Mouse (Mus musculus) heart, adult 11 months (tissue): ENCODE results near the gene Grid1.
A peak's percentile ranks its signal among the peaks of the same experiment; 100 is the strongest.

ENCODE experiments used
- DNase-seq: peaks from one replicate; pipeline ENCODE4 v3.0.0; 2022

Grid1 gene

GRCm38 (mm10) chr14:35231384-35231783 lies 411.5 kb downstream of the Grid1 start:
- peak; percentile 37 for DNase-seq

DNA sequence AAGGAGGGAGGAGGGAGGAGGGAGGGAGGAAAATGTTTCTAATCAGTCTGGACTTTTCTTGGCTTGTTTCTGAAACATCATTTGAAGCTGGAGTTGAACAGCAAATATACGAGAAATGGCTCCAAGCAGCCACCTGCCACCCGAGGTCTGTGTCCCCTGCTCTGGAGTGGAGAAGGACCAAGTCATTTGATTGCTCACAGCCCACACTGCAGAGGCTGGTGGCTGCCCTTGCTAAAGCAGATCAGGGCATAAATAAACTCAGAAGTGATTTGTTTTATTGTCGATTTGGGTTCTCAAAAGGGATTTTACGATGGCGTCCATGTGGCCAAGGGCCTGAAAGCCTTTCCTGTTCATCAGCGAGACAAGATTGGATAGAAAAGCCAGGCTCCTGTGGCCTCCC lies 423.0 kb downstream of the Grid1 start:
- DNase-seq: no peak

DNA sequence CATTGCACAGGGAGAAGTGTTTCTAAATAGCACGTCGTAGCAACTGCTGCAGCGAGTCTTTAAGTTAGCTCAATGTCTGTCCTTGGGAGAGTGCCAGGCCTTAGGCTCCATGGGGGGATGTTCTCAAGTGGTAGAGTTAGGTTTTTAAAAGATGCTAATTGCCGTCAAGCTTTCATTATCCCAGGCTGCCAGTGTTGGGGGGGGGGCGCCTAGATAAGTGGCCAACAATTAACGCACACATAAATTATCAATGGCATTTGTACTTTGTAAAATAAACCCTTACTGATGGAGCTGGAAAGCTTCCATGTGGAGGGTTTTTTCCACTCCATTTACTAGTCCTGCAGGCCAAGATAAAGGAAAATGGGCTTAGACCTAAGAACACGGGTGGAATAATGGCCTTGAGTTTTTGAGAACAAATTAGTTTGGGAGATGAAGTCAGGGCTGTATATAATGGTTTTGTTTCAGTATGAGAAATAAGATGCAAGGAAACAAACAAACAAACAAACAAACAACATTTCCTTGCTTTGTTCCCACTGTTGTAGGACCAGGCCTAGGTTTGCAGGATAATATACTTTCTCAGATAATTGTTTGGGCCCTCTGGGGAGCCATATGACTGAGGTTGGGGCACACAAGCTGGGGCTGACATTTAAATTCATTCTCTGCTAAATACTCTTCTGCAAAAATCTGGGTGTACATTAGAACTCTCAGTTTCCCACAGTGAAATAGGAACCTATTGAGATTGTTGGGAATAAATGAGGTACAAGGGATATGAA lies 425.1 kb downstream of the Grid1 start:
- no peak for DNase-seq

DNA sequence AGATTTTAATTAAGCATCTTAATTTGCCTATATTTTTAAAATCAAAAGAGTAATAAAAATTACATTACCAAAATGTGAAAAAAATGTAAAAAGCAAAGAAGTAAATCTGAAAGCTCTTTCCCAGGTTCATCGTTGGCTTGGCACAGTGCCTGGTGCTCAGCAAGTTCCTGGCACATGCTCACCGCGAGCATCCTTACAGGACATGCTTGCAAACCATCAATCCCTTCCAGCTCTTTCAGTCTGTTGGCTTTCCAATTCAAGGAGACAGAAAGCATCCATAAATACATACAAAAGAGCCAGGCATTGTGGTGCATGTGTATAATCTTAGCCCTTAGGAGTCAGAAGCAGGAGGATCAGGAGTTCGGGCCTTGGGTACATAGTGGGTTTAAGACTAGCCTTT lies 430.5 kb downstream of the Grid1 start:
- DNase-seq: no peak

DNA sequence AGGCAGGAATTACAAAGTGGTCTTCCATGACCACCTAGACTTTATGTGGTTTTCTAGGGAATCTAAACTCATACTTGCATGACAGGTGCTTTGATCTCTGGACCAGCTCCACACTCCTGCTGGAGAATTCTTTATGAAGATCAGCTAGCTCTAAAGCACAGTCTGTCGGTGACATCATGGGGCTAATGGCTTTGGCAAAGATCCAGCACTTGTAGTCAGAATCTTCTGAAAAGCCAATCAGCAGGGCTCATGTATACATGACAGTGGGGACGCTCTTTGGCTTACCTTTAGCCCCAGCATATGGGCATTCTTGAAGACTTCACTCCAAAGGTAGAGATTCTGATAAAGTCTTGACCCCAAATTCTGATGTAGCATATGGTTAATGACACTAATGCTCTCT lies 434.6 kb downstream of the Grid1 start:
- no peak for DNase-seq

- no peak for DNase-seq
Observed at GRCm38 (mm10) chr14:35270260-35270659, 450.4 kb downstream of the Grid1 start.

DNA sequence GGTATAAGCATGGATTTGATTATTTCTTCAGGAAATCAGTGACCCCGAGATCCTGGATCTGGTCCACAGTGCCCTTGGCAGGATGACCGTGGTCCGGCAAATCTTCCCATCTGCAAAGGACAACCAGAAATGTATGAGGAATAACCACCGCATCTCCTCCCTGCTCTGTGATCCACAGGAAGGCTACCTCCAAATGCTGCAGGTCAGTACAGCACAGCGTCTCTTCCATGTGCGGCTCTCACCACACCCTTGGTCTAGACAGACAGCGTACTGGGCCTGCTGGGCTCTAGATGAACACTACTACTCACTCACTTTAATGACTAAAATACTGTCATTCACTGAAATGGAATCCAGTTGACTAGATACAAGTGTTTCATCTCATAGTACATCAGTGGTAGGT lies 489.3 kb downstream of the Grid1 start:
- DNase-seq: peak; percentile 55

DNA sequence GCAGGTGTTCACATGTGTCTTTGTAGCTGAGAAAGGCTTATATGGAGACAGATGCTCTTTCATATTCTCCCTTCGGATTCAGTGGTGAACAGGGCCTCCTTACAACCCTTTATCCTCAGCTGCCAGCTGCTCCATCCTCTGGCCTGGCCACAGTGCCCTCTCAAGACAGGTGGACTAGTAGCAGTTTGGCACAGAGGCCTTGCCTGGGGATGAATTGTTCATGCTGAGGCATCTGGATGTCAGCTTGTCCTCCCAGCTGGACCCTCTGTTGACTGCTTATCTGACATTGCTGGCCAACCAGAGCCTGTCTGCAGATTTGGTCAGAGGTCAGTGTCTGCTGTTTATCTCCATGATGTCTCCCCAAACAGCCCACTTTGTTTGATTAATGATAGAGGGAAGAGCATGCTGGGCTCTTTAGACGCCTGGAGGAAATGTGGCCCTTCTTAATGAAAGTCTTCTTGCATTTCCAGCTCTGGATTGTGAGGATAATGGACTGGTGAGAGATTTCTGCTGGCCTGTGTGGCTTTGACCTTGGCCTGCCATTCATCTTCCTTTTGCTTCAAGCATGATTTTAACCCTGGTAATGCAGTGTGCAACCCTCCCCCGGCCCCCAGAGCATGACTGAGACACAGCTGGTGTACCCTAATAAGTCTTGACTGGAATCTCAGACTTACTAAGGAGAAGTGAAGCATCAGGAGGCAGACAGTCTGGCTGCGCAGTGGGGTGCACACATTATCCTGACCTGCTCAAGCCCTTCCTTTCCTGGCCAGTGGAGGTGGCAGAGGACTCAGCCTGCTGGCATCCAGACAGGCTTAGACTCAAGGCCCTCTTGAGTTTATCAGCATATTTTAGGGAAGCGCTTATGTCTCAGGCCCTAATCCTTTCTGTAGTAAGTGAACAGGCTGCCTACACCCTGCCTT lies 493.7 kb downstream of the Grid1 start:
- DNase-seq: no peak

DNA sequence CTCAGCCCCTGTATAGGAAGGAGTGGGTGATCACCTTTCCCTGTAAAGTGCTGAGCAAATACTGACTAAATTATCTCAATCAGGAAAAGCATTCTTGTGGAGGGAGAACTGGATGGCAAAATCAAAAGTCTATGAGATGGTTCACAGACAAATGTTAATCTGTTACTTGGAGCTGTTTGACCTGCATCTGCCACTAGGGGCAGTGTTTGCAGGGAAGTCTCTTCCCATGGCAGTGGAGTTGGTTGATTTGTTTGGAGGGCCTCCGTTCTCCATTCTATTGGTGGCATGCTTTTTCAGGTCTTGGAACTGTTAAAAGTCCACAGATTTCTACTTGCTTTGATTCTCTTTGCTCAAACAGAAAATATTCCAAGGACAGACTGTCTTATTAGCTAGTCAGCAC lies 506.4 kb downstream of the Grid1 start:
- DNase-seq: no peak

DNA sequence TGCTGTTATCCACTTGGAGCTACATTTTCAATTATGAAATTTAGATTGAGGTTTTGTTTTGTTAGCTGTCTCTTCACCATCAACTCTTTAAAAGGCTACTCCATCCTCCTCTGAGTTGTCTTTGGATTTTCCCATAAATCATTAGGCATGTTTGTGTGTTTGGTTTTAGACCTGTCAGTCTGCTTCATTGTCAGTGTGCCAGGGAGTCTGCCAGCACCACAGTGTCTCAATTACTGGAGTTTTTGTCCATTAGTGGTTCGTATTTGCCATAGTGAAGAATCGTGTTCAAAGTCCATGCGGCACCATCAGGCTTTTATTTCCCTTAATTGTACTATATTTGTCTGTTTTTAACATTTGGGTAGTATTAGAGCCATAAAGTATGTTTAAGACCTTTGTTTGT lies 516.7 kb downstream of the Grid1 start:
- no peak for DNase-seq

DNA sequence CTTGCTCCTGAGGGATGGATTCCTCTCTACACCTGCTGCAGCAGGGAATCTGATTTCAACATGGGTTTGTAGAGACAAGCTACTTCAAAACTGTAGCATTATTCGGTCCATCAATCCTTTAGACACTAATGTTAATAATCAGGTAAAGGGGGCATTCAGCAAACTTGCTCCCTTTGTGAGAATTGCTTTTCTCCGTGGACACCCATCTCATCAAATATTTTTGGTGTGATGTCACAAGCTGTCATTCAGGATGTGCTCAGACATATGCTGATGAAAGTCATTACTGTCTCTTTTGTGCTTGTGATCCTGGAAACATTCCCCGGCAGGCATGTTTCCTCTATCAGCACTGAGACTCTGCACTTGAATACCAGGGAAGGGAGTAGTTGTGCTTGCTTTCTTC lies 536.1 kb downstream of the Grid1 start:
- no peak for DNase-seq

GRCm38 (mm10) chr14:35356480-35357085 lies 536.7 kb downstream of the Grid1 start:
- DNase-seq: peak; percentile 61

DNA sequence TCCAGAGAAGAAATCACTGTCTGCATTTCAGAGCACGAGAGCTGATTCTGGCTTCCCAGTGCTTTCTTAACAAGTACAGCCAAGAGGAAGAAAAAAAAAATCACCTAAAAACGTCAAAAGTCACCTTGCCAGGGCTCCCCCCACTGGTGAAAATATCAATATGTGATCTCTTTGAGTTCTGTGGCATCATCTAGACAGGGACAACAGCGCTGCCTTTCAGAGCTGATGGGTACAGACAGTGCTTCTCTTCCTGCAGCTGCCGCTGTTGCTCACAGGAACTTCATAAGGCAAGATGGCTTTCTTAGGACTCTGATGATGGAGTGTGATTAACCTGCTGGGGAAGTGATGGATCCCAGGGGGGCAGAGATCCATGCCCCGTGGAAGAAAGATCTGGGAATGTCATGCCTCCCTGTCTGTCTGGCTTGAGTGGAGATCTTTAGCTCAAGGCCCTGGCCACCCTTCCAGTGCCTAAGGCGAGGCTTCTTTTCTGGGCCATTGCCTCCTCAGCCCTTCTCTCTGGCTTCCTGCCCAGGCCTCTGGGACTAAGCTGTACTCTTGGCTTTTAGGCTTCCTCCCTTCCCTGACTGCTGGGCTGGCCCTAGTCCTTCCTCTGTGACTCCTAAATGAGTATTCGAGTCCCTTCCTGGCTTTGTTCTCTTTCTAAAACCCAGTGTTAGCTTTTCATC lies 538.4 kb downstream of the Grid1 start:
- peak; percentile 83 for DNase-seq

DNA sequence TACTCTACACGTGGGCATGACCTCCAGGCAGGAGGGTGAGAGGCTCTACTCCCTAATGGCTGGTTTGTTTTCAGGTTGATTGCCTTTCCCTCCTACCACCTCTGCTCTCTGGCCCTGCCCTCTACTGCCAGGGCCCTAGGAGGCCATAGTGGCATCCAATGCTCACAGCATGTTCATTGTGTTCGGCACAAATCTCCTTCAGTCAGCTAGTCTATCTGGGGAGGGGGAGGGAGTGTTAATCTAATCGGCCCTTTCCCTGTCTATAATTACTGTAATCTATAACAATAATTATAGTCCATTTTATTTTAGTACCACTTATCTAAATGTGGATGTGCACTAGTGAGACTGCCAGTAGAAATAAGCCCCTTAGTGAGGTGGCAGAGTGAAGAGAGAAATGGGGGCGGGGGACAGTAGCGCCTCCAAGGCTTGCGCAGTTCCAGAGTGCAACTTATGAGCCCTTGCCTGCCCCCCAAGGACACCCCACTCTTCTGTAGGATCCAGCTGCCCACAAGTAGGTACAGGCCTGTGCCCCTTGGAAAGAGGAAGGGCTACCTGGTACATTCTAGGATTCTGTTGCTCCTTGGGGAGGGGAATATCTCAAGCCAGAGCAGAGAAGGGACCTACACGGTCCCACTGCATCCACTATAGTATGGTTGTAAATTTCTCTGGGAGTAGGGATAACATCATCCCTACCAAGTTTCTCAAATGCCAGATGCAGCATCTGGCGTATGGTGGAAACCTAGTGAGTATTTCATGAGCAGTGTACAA lies 545.5 kb downstream of the Grid1 start:
- DNase-seq: no peak

- no peak for DNase-seq
Observed at GRCm38 (mm10) chr14:35374374-35374773, 554.5 kb downstream of the Grid1 start.

DNA sequence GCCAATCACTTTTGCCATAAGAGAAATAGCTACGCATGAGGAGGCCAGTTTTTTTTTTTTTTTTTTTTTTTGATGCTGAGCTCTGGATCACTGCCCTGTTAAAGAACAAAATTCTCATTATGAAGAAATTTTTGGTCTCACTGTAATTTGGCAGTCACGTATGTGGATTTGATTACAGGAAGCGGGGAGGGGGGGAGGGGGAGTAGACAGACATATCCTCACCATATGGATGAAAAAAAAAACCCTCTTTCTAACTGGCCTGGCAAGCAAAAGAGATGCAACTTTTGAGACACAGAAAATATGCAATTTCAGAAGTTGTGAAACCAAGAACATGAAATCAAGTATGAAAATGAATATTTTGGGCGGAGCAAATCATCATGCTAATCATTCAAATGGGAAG lies 573.7 kb downstream of the Grid1 start:
- DNase-seq: no peak

GRCm38 (mm10) chr14:35404249-35404908 lies 584.5 kb downstream of the Grid1 start:
- peak; percentile 9 for DNase-seq

DNA sequence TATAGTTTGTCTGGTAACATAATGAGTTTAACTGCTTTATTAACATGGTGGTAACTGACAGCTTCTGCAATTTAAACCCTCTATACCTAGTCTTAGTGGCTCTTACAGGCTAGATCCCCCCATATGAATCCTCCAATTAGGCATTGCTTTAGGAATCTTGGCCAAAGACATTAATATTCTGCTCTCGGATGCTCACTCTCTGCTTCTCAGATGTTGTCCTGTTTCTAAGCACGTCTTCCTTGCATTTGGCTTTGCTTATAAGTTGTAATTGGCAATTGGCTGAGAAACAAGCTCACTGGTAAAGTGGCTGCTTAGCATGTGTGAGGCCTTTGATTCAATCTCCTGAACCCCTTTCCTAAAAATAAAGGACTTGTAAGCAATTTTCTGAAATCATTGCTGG lies 610.4 kb downstream of the Grid1 start:
- DNase-seq: no peak

DNA sequence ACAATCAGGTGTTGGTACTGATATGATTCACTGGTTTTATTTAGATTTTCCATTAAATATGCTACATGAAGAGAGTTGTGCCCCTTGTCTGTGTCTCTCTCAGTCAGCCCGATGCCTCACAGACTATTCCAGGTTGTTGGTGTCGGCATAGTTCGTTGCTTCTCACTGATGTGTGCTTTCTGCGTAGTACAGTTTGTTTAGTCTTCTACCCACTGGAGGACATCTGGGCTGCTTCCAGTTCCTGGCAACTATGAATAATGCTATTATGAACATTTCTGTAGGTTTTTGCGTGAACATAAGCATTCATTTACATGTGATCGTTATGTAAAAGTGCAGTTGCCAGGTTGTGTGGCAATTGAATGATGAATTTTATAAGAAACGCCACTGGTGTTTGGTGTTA lies 633.8 kb downstream of the Grid1 start:
- DNase-seq: no peak

DNA sequence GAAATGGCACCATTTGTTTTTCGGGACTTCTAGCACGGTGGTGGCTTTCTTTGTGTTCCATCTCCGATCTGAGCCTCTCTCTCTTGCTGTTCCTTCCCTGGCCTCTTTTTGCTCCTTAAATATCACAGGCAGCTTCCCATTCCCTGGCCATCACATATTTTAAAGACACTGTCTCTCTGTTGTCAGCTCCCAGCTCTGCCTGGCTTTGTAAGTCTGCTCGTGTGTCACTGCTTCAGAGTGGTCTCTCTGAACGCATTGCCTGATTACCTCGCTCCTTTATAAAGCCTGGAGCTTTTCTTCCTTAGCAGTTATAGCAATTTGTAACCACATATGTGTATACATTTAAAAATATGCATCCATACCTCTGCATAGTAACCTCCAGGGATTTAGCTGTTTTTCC lies 648.3 kb downstream of the Grid1 start:
- DNase-seq: no peak

- DNase-seq: no peak
Observed at GRCm38 (mm10) chr14:35486017-35486416, 666.1 kb downstream of the Grid1 start.

- no peak for DNase-seq
Observed at GRCm38 (mm10) chr14:35502324-35502723, 682.4 kb downstream of the Grid1 start.
